Mouse (Mus musculus) Patski (cell line): ENCODE measurements around the gene Itpr2. TPM values are rescaled to one million over a fixed set of nuclear protein-coding genes. Genes with fewer than 3 reads are reported as not detected.

Experiments
- ATAC-seq: fragments of 100-300 bp; one replicate; pipeline ENCODE4 v1.8.0; 2021
- CTCF ChIA-PET: fragments of 350-600 bp; sonication (Branson Sonifier 250); formaldehyde crosslinking; loops from one replicate; lab custom pipeline; 2022; ENCODE audit warnings: inconsistent platforms; lab: Charles Lee
- POLR2A ChIA-PET: fragments of 350-600 bp; sonication (Branson Sonifier 250); formaldehyde crosslinking; loops from one replicate; lab custom pipeline; 2022; ENCODE audit warnings: antibody characterized with exemption, inconsistent platforms; lab: Charles Lee
- DNase-seq: peaks from one replicate; pipeline ENCODE4 v3.0.0-alpha.2; 2011; ENCODE audit warnings: low read depth, low spot score
- H3K27me3 ChIP-seq: fragments of 371-371 bp; one replicate; pipeline ENCODE4 v1.5.1; 2021
- CTCF ChIP-seq: fragments of 100-300 bp; IDR thresholded peaks from one replicate; pipeline ENCODE4 v1.5.1; 2021
- in situ Hi-C: fragments of 300-500 bp; cut with MboI; formaldehyde crosslinking; loops from 3 replicates; pipeline ENCODE4 v1.11.1; 2018; ENCODE audit warnings: low pct_unique_long_range_greater_than_20kb, mixed read lengths
- polyA plus RNA-seq: library from polyadenylated mRNA; unstranded; gene quantifications from one replicate; pipeline ENCODE4 v1.2.3, GENCODE M21; 2021

Gene Itpr2
- polyA plus RNA-seq, 1 experiment from 2014 or later, result 12.7 TPM

GRCm38 (mm10) chr6:146258751-146259150 is 243.3 kb downstream of the Itpr2 start:
- ChIA-PET CTCF (interaction anchor here (1.4 to 1.7 kb wide), 3 partner anchors 8 to 13 kb away, joined by 3 to 4 read pairs (median 4); no protein-coding TSS in a partner anchor), POLR2A (no interaction called here)
- in situ Hi-C loops, result no loop called here
- DNase-seq (no peak), ATAC-seq (no peak)
- no peaks in the 10 kb centered on the region for H3K27me3 ChIP-seq
- no peak for TF ChIP-seq CTCF

GRCm38 (mm10) chr6:146258261-146258660 is 243.8 kb downstream of the Itpr2 start:
- ATAC-seq, result no peak
- no peaks in the 10 kb centered on the region for H3K27me3 ChIP-seq
- peak; percentile 63 for TF ChIP-seq CTCF
- POLR2A ChIA-PET, result no interaction called here
- in situ Hi-C loops, result no loop called here
- DNase-seq, result no peak
- CTCF ChIA-PET, result interaction anchor here (1.7 kb wide), 1 partner anchor 8 kb away, joined by 4 read pairs; no protein-coding TSS in a partner anchor

- in situ Hi-C loops, result no loop called here
- DNase-seq, result no peak
These were observed 244.9 kb downstream of the Itpr2 start for GRCm38 (mm10) chr6:146256947-146257670.

GRCm38 (mm10) chr6:146256401-146256800 is 245.6 kb downstream of the Itpr2 start:
- in situ Hi-C loops, result no loop called here
- ChIA-PET CTCF (no interaction called here), POLR2A (no interaction called here)
- no peak for DNase-seq
- no peak for TF ChIP-seq CTCF
- H3K27me3 ChIP-seq, result no peaks in the 10 kb centered on the region
- ATAC-seq, result no peak

More at GRCm38 (mm10) chr6:146256947-146257670, 244.9 kb downstream of the Itpr2 start:
- TF ChIP-seq CTCF, result no peak
- no peak for ATAC-seq
- CTCF ChIA-PET, result no interaction called here
- POLR2A ChIA-PET, result interaction anchor here (0.6 kb wide), 1 partner anchor 300 kb away, joined by 4 read pairs; no protein-coding TSS in a partner anchor
- H3K27me3 ChIP-seq, result no peaks in the 10 kb centered on the region

- ATAC-seq (no peak), DNase-seq (no peak)
- in situ Hi-C loops, result no loop called here
- POLR2A ChIA-PET, result no interaction called here
- H3K27me3 ChIP-seq, result no peaks in the 10 kb centered on the region
- CTCF ChIA-PET, result interaction anchor here (1.3 kb wide), 1 partner anchor 16 kb away, joined by 3 read pairs; no protein-coding TSS in a partner anchor
- no peak for TF ChIP-seq CTCF
These were observed 246.4 kb downstream of the Itpr2 start for GRCm38 (mm10) chr6:146255656-146256055.

GRCm38 (mm10) chr6:146254931-146255330 is 247.1 kb downstream of the Itpr2 start:
- DNase-seq (no peak), ATAC-seq (no peak)
- POLR2A ChIA-PET, result interaction anchor here (0.6 kb wide), 1 partner anchor 103 kb away, joined by 3 read pairs; no protein-coding TSS in a partner anchor
- in situ Hi-C loops, result no loop called here
- no peak for TF ChIP-seq CTCF
- CTCF ChIA-PET, result interaction anchor here (1.3 kb wide), 1 partner anchor 17 kb away, joined by 3 read pairs; no protein-coding TSS in a partner anchor
- no peaks in the 10 kb centered on the region for H3K27me3 ChIP-seq

- DNase-seq (no peak), ATAC-seq (no peak)
- no peak for TF ChIP-seq CTCF
- in situ Hi-C loops, result no loop called here
- H3K27me3 ChIP-seq, result no peaks in the 10 kb centered on the region
- ChIA-PET CTCF (interaction anchor here (1.3 kb wide), 1 partner anchor 18 kb away, joined by 3 read pairs; no protein-coding TSS in a partner anchor), POLR2A (interaction anchor here (0.6 kb wide), 1 partner anchor 102 kb away, joined by 3 read pairs; no protein-coding TSS in a partner anchor)
These were observed 247.7 kb downstream of the Itpr2 start for GRCm38 (mm10) chr6:146254216-146254820.

- DNase-seq (no peak), ATAC-seq (no peak)
- ChIA-PET CTCF (interaction anchor here (0.6 to 2.3 kb wide), 3 partner anchors 10 to 169 kb away, joined by 3 to 6 read pairs (median 3); no protein-coding TSS in a partner anchor), POLR2A (no interaction called here)
- no peak for TF ChIP-seq CTCF
- in situ Hi-C loops, result no loop called here
- H3K27me3 ChIP-seq, result no peaks in the 10 kb centered on the region
These were observed 252.9 kb downstream of the Itpr2 start for GRCm38 (mm10) chr6:146249096-146249495.

DNA sequence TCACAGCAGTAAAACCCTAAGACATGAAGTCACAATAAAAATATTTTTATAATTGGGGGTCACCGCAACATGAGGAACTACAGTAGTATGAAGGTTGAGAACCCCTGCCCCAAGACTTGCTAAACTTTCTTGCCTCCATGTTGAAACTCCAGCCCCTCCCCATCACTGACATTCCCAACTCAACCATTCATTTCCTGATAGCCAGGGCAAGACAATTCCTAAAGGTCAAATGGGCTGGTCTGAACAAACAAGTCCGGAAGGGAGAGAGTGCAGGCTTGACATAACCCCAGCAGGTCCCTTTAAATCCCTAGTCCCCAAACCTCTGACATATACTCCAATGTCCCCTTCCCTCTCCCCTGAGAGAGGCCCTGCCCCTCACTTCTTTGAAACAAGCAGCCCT is 253.7 kb downstream of the Itpr2 start:
- no peak for DNase-seq
- in situ Hi-C loops, result no loop called here
- ChIA-PET POLR2A (interaction anchor here (0.6 kb wide), 1 partner anchor 422 kb away, joined by 6 read pairs; no protein-coding TSS in a partner anchor), CTCF (interaction anchor here (0.6 to 2.3 kb wide), 3 partner anchors 11 to 168 kb away, joined by 3 to 6 read pairs (median 3); no protein-coding TSS in a partner anchor)
- H3K27me3 ChIP-seq, result no peaks in the 10 kb centered on the region
- ATAC-seq, result no peak
- no peak for TF ChIP-seq CTCF

DNA sequence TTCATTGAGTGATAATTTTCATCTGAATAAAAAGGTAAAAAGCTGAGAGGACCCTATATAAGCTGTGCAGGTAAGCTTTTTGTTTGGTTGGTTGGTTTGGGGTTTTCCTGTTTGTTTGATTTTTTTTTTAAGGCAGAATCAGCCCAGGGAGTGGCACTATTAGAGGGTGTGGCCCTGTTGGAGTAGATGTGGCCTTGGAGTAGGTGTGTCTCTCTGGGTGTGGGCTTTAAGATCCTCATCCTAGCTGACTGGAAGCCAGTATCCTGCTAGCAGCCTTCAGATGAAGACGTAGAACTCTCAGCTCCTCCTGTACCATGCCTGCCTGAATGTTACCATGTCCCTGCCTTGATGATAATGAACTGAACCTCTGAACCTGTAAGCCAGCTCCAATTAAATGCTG is 254.1 kb downstream of the Itpr2 start:
- H3K27me3 ChIP-seq, result no peaks in the 10 kb centered on the region
- TF ChIP-seq CTCF, result no peak
- ATAC-seq, result no peak
- CTCF ChIA-PET, result interaction anchor here (2.3 kb wide), 1 partner anchor 24 kb away, joined by 6 read pairs; no protein-coding TSS in a partner anchor
- in situ Hi-C loops, result no loop called here
- POLR2A ChIA-PET, result interaction anchor here (0.6 kb wide), 1 partner anchor 422 kb away, joined by 6 read pairs; no protein-coding TSS in a partner anchor
- DNase-seq, result no peak
